Mouse (Mus musculus): ENCODE data around the gene Cnst.

Gene Cnst

GRCm38 (mm10) chr1:179592143-179592542, 46.0 kb downstream of the Cnst start:
- DNase-seq (ENCODE audit: low spot score in 2 of 2) = no peak

GRCm38 (mm10) chr1:179592972-179593371, 46.8 kb downstream of the Cnst start:
- DNase-seq (ENCODE audit: low spot score in 2 of 2) = no peak

- no peak for DNase-seq (ENCODE audit: low spot score in 2 of 2)
These were observed 52.2 kb downstream of the Cnst start for GRCm38 (mm10) chr1:179598386-179598785.

GRCm38 (mm10) chr1:179604526-179604925, 58.4 kb downstream of the Cnst start:
- no peak for DNase-seq (ENCODE audit: low spot score in 2 of 2)

- DNase-seq (ENCODE audit: low spot score in 2 of 2) = no peak
These were observed 60.0 kb downstream of the Cnst start for GRCm38 (mm10) chr1:179606004-179606723.

- DNase-seq (ENCODE audit: low spot score in 2 of 2) = no peak
These were observed 62.4 kb downstream of the Cnst start for GRCm38 (mm10) chr1:179608521-179608920.

- DNase-seq (ENCODE audit: low spot score in 2 of 2) = no peak
These were observed 63.7 kb downstream of the Cnst start for GRCm38 (mm10) chr1:179609724-179610505.

- DNase-seq (ENCODE audit: low spot score in 2 of 2) = no peak
These were observed 65.0 kb downstream of the Cnst start for GRCm38 (mm10) chr1:179611182-179611581.

- DNase-seq (ENCODE audit: low spot score in 2 of 2) = no peak
These were observed 66.2 kb downstream of the Cnst start for GRCm38 (mm10) chr1:179612418-179612817.

- DNase-seq (ENCODE audit: low spot score in 2 of 2) = no peak
These were observed 66.9 kb downstream of the Cnst start for GRCm38 (mm10) chr1:179612986-179613505.

- DNase-seq (ENCODE audit: low spot score in 2 of 2) = no peak
These were observed 71.3 kb downstream of the Cnst start for GRCm38 (mm10) chr1:179617426-179617825.

GRCm38 (mm10) chr1:179622665-179623064, 76.5 kb downstream of the Cnst start:
- no peak for DNase-seq (ENCODE audit: low spot score in 2 of 2)

GRCm38 (mm10) chr1:179623657-179624056, 77.5 kb downstream of the Cnst start:
- peak in 1 of 2 experiments; percentile 35 for DNase-seq (ENCODE audit: low spot score in 2 of 2)

GRCm38 (mm10) chr1:179624354-179624753, 78.2 kb downstream of the Cnst start:
- peak; percentile 53 to 55 for DNase-seq (ENCODE audit: low spot score in 2 of 2)

- no peak for DNase-seq (ENCODE audit: low spot score in 2 of 2)
These were observed 81.7 kb downstream of the Cnst start for GRCm38 (mm10) chr1:179627855-179628254.

- no peak for DNase-seq (ENCODE audit: low spot score in 2 of 2)
These were observed 82.4 kb downstream of the Cnst start for GRCm38 (mm10) chr1:179628438-179629106.

- no peak for DNase-seq (ENCODE audit: low spot score in 2 of 2)
These were observed 83.1 kb downstream of the Cnst start for GRCm38 (mm10) chr1:179629276-179629675.

GRCm38 (mm10) chr1:179632746-179633413, 86.7 kb downstream of the Cnst start:
- no peak for DNase-seq (ENCODE audit: low spot score in 2 of 2)

- DNase-seq (ENCODE audit: low spot score in 2 of 2) = no peak
These were observed 87.2 kb downstream of the Cnst start for GRCm38 (mm10) chr1:179633414-179633752.

GRCm38 (mm10) chr1:179634159-179634558, 88.0 kb downstream of the Cnst start:
- no peak for DNase-seq (ENCODE audit: low spot score in 2 of 2)

GRCm38 (mm10) chr1:179642726-179643125, 96.6 kb downstream of the Cnst start:
- no peak for DNase-seq (ENCODE audit: low spot score in 2 of 2)

GRCm38 (mm10) chr1:179644151-179644550, 98.0 kb downstream of the Cnst start:
- no peak for DNase-seq (ENCODE audit: low spot score in 2 of 2)
